Mouse (Mus musculus) myocyte (in vitro differentiated cells): ENCODE measurements at regions not wholly inside any gene's neighbourhood (a gene's known extent, or its start where the extent isn't known, plus 50 kb on each side); places are given as distances from the start of the nearest gene placed in this dataset.
A peak's percentile ranks its signal among the peaks of the same experiment; 100 is the strongest.

Experiments used
- E2F4 ChIP-seq: IDR thresholded peaks from one replicate; pipeline ENCODE4 v1.6.1; 2011; ENCODE audit warnings: mild to moderate bottlenecking, control low read depth, moderate library complexity; ENCODE audit not compliant: insufficient read depth
- MAX ChIP-seq: IDR thresholded peaks from one replicate; pipeline ENCODE4 v1.6.1; 2011; ENCODE audit warnings: low read depth, mild to moderate bottlenecking, control low read depth
- POLR2A ChIP-seq: IDR thresholded peaks from one replicate; pipeline ENCODE4 v1.6.1; 2011; ENCODE audit warnings: low read depth, mild to moderate bottlenecking, control low read depth, moderate library complexity; ENCODE audit not compliant: insufficient read length
- USF1 ChIP-seq: IDR thresholded peaks from one replicate; pipeline ENCODE4 v1.6.1; 2011; ENCODE audit warnings: low read depth, mild to moderate bottlenecking, control low read depth, moderate library complexity

DNA sequence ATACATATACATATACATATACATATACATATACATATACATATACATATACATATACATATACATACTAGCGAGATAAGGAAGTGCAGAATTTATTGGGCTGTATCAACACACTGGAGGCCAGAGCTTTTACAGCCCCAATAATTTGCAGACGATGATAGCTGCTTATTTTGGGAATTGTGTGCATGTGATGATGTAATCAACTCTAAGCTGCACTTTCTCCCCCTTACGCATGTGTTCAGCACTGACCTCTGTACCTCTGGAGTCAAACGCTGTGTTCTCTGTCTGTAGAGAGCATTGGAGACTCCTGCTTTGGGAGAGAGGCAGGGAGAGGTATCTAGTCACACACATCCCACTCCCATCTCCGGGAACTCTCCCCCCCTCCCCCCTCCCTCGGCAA is 52.0 kb upstream of the Ppara start:
- TF ChIP-seq POLR2A, result peak; percentile 30
- TF ChIP-seq E2F4, result no peak
- peak; percentile 57 for TF ChIP-seq MAX
- TF ChIP-seq USF1, result peak; percentile 5
